Mouse (Mus musculus) neutrophil, adult 83 days (primary cell): ENCODE data around the gene Aqr. TPM values are rescaled to one million over a fixed set of nuclear protein-coding genes. Genes with fewer than 3 reads are reported as not detected.

Source experiments
- total RNA-seq, 2 experiments: library from RNA; stranded (reverse); gene quantifications; one replicate each; pipeline ENCODE4 v1.2.4; 2023

Aqr gene
- 10 to 100 TPM; 29.8 to 30.4 TPM for total RNA-seq

DNA sequence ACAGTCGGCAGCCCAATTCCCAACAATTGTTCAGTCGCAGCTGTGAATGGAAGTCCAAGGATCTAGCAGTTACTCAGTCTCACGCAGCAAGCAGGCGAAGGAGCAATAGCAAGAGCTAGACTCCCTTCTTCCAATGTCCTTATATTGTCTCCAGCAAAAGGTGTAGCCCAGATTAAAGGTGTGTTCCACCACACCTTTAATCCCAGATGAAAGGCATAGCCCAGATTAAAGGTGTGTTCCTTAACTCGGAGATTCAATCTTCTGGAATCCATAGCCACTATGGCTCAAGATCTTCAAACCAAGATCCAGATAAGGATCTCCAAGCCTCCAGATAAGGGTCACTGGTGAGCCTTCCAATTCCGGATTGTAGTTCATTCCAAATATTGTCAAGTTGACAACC lies at the start of gene Aqr:
TSS of gene Aqr (minus strand) at position 101 of the 400 bp plus-strand sequence.

DNA sequence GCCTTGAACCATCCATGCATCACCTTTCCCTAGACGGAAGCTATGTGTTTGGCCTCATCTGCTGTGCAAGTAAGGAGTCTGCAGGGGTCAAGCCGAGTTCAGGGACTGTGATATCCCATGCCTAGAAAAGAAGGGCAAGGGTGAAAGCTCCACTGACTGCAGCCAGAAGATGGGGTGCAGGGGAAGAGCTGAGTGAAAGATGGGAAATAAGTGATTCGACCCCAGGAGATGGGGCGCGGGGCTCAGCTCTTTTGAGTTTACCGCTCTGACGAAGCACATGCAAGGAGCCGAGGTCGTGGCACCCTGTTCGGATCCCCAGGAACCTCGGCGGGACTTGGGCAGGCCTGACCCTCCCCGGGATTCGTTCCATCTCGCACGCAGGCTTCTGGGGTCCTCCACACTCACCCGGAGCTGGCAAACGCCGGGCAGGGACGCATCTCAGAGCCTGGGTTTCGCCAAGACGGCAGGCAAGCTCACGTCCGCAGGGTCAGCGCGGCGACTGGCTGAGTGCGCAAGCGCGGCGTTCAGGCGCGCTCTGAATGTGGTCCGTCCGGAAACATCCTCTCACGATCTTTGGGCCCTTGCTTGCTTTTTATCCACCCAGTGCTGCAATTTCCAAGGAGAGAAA lies 14.2 kb upstream of the Aqr start, which contains the start of gene Zfp770:
TSS of gene Zfp770 (minus strand) at position 538 of the 628 bp plus-strand sequence.

DNA sequence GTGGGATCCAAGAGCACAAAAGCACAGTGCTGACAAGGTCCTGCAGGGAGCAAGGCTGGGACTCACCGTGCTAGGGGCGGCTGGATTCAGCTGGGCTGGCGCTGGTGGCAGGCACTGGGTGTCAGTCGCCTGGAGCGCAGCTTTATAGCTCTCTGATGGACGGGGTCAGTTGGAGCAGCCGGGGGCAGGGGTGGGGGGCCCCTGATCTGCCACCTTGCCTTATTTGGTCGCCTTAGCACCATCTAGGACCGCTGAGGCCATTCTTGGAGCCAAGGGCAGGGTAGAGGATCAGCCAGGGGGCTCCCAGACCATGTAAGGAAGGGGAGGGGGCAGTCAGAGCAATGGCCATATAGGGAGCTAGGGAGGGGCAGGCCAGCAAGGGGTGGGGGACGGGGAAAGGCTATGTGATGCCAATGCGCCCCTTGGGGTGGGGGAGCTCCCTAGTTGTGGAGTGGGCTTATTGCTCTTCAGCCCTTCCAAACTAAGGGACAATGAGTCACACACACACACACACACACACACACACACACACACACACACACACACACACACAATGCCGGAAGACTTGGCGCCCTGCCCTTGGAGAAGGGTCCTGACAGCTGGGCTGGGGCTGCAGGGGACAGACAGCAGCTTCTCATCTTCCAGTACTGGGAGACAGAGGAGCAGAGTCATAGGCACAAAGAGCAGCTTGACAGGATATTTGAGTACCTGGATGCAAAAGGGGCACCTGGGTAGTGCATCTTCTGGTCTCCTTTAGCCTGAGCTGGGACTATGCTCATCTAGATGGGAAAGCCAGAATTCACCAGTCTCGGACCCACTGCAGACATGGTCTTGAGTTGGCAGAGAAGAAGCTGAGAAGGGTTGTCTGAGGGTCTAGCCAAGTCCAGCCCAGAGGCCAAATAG lies 133.9 kb downstream of the Aqr start, which contains the start of gene Actc1:
TSS of gene Actc1 (minus strand) at position 853 of the 903 bp plus-strand sequence.

Other genes starting within 250 kb of the Aqr start
- gene Gjd2, start 173.4 kb downstream of the Aqr start, total RNA-seq, result not detected
- gene Actc1, start 133.5 kb downstream of the Aqr start, total RNA-seq, result not detected
- gene Zfp770, start 14.4 kb upstream of the Aqr start, total RNA-seq, result 1 to 10 TPM; 2.9 to 3.1 TPM